Mouse (Mus musculus): ENCODE data around the gene Sh3bgrl3.
A peak's percentile ranks its signal among the peaks of the same experiment; 100 is the strongest.
"Not testable (repeated sequence)": the region's sequence is repeated elsewhere in the genome, so short reads cannot be mapped to it uniquely, and the experiment has no call there.

Sh3bgrl3 gene

DNA sequence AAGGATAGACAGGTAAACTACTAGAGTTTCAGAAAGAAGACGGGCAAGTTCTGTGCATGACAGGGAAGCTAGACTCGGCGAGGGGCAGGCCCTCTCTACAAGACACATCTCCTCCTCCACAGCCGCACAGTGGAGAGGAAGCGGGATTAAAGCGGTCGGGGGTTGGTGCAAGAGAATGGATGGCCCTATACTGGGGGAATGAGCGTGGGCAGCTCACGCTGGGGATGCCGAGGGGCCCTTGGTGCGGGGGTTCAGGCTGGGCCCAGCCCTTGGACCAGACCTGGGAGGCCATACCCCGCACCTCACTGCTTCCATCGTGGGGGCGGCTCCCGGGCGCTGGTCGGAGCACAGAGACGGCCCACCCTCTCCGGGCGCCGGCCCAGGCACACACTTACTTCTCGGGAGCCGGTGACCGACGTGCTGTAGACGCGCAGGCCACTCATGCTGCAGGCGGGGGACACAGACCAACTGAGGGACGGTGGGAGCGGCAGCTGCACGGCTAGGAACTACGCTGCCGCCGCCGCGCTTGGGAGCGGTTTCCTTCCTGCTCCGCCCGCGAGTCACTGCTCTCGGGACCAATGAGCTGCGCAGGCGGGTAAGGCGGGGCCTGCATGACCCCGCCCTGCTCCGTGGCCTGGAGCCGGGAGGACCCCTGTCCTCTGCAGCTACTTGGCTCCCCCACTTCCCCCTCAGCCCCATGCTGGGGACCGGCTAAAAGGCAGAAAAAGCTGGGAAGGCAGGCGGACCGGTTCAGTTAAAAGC lies at the start of gene Sh3bgrl3:
TSS of gene Sh3bgrl3 (minus strand) at position 569 of the 762 bp plus-strand sequence.
- peak; percentile 82 for ATAC-seq (ENCODE audit: insufficient number of reproducible peaks, low FRiP score, low TSS enrichment)

DNA sequence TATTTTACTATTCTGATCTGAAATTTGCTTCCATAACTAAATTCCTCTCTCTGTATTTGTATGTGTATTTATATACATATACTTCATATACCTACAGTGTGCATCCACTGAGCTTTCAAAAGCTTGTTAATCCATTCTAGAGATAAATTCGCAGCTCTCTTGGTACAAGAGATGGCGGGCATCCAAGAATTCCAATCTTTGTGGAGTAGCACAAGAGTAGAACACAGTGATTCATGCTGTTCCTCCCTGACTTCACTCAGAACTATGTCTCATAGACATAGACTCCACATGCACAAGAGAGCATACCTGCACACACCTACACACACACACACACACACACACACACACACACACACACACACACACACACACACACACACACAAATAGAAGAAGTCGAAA lies 43.8 kb upstream of the Sh3bgrl3 start:
- ATAC-seq (ENCODE audit: insufficient number of reproducible peaks, low FRiP score, low TSS enrichment) = no peak

DNA sequence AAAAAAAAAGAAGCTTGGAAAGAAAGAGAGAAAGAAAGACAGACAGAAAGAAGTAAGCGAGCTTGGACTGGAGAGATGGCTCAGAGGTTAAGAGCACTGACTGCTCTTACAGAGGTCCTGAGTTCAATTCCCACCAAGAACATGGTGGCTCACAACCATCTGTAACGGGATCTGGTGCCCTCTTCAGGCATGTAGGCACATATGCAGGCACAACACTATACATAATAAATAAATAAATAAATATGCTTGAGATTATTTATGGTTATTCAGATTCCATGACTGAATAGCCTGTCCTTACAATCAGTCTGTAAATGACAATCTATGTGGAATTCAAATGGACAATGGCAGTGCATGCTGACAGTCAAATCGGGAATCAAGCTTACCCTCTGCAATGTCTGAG lies 38.3 kb upstream of the Sh3bgrl3 start:
- ATAC-seq (ENCODE audit: insufficient number of reproducible peaks, low FRiP score, low TSS enrichment) = no peak

DNA sequence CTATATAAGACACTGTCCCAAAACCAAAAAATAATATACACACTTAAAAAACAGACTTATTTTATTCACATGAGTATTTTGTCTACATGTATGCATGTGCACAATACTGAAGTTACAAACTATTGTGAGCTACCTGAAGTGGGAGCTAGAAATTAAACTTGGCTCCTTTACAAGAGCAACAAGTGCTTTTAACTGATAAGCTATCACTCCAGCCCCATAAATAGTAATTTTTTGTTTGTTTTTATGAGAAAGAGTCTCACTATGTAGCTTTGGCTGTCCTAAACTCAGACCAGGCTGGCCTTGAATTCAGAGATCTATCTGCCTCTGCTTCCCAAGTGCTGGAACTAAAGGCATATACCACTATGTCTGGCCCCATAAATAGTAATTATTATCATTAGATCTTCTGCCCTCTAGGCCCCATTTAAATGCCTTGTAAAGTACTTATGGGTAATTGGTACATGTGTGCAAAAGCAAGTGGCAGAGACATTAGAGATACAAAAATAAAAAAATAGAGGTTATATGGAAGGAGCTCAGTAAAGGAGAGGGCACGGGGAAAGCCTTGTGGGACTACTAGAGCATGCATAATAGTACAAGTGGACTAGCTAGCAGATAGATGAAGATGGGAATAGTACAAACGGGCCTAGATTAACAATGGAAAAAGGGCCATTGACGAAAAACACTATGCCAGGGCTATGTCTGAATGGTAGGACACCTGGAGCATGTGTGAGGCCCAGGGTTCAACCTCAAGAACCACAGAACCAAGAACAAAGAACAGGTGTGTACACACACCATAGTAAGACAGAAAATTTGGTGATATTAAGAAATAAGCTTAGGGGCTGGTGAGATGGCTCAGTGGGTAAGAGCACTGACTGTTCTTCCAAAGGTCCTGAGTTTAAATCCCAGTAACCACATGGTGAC lies 37.2 kb upstream of the Sh3bgrl3 start:
- no peak for ATAC-seq (ENCODE audit: insufficient number of reproducible peaks, low FRiP score, low TSS enrichment)

DNA sequence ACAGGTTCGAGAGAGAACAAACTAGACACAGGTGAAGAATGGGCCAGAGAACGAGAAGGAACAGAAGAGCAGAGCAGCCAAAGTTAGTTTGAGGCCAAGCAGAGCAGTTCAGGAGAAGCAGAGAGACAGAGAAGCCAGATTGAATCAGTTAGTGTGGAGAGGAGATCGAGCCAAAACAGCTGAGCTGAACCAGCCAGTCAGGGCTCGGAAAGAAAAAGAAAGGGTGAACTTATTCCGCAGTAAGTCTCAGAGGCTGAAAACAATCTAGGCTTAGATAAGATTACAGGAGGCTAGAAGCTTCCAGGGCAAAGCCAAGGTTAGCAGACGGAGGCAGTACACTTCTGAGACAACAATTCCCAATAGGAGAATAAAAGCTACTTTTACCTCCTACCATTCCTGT lies 36.4 kb upstream of the Sh3bgrl3 start:
- no peak for ATAC-seq (ENCODE audit: insufficient number of reproducible peaks, low FRiP score, low TSS enrichment)

DNA sequence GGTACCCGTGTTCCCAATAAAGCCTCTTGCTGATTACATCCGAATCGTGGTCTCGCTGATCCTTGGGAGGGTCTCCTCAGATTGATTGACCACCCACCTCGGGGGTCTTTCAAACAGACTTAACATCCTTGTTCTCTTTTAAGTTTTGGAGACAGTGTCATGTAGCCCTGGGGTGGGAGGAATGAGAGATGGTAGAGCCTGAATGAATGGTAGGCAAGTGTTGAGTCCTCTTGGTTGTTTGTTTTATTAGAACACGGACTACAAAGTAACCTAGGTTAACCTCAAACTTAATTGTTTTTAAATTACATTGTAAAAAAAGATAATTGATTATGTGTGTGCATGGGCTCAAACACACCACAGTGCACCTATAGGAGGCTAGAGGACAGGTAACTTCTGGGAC lies 36.0 kb upstream of the Sh3bgrl3 start:
- ATAC-seq (ENCODE audit: insufficient number of reproducible peaks, low FRiP score, low TSS enrichment) = no peak

DNA sequence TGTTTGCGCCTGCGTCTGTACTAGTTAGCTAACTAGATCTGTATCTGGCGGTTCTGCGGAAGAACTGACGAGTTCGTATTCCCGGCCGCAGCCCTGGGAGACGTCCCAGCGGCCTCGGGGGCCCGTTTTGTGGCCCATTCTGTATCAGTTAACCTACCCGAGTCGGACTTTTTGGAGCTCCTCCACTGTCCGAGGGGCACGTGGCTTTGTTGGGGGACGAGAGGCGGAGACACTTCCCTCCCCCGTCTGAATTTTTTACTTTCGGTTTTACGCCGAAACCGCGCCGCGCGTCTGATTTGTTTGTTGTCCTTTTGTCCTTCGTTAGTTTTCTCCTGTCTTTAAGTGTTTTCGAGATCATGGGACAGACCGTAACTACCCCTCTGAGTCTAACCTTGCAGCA lies 31.5 kb upstream of the Sh3bgrl3 start:
- not testable (repeated sequence) for ATAC-seq (ENCODE audit: insufficient number of reproducible peaks, low FRiP score, low TSS enrichment)

DNA sequence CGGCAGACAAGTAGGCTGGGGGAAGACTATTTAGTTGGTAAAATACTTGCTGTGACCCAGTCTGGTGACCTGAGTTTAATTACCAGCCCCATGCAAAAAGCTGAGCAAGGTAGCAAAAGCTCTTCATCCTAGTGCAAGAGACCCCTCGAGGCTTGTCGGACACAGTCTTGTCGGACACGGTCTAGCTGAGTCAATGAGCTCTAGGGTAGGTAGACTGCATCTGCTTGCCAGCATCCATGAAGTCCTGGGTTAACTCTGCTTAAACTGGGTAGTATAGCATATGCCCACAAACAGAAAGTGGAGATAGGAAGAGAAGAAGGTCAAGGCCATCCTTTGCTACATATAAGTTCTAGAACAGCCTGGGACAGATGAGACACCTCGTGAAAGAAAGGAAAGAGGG lies 30.2 kb upstream of the Sh3bgrl3 start:
- ATAC-seq (ENCODE audit: insufficient number of reproducible peaks, low FRiP score, low TSS enrichment) = no peak

DNA sequence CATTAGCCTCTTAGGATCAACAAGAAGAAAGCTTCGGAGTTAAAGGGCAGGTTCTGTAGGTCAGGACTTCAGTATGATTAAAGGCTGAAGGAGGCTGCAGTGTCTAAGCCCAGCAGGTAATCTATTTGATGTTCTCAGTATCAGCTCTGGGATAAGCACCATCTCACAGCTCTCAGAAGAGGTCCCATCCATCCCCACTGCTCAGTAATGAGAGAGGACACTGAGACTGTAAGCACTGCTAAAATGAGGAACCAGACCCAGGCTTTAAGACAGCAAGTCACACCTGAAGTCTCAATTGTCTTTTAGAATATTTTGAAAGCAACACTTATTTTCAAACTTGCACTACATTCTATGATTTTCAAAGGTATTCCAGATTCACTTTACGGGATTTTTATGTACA lies 29.0 kb upstream of the Sh3bgrl3 start:
- no peak for ATAC-seq (ENCODE audit: insufficient number of reproducible peaks, low FRiP score, low TSS enrichment)

DNA sequence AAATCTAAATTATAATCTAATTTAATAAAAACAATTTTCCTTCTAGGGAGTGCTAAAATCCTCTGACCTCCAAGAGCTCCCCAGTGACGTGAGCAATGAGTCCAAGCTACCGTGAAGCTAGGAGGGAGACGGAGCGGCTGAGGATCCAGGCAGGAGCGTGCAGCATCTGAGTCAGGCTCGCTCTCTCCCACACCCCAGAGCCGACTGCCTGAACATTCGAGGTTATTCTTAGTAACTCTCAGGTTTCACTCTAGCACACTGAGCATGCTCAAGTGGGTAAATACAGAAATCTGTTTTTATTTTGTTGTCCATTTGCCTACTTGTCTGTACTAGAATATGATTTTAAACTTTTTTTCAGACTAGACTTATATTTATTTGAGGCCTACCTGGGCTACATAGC lies 28.2 kb upstream of the Sh3bgrl3 start:
- no peak for ATAC-seq (ENCODE audit: insufficient number of reproducible peaks, low FRiP score, low TSS enrichment)

DNA sequence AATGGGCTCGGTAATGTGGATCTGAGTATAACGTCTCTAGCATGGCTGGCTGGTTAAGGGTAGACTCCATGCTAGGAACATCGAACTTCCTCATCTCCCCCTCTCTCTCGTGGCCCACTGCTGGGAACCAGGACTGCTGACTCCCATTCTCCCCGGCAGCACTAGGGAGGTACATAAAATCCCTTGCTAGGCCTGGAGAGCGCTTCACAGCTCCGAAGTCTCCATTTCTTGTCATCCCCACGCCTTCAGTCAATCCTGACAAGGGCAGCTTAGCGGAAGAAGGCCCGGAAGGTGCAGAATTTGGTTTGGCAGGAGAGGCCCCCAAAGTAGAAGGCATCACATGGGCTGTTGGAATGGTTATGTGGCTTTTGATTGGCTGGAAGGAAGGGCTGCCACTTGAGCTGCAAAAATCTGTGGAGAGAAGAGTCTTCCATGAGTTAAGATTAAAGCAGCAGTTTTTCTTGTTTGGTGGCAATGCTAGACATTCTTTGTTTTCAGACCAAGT lies 27.4 kb upstream of the Sh3bgrl3 start:
- no peak for ATAC-seq (ENCODE audit: insufficient number of reproducible peaks, low FRiP score, low TSS enrichment)

DNA sequence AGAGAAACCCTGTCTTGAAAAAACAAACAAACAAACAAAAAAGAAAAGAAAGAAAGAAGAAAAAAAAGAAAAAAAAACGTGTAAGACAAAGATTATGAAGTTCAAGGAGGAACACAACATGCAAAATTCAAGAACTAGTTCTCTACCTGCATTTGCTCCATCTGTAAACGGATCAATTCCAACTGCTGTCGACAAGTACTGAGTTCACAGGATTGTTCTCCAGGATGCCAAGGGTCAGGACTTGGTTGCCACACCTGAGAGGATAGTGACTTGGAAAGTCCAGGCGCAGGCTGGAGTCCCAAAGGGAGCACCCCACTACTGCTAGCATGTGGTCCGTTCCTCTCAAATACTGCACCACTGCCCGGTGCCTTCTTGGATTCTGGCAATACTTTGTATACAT lies 26.9 kb upstream of the Sh3bgrl3 start:
- no peak for ATAC-seq (ENCODE audit: insufficient number of reproducible peaks, low FRiP score, low TSS enrichment)

DNA sequence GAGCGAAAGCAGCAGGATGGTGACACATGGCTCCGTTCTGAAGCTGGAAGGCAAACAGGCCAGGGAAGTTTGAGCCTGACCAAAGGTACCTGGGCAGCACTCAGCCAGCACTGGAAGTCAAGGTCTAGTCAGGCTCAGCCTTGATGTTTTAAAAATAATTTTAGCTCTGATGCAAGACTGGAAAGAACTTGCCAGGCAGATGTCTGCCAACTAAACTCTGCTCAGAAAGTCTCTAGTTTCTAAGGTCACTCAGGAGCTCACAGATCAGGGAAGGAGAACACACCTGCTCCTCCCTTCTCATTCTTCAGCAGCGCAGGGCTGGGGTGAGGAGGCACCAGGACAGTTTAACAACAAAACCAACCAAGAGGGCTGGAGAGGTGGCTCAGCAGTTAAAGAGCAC lies 25.8 kb upstream of the Sh3bgrl3 start:
- no peak for ATAC-seq (ENCODE audit: insufficient number of reproducible peaks, low FRiP score, low TSS enrichment)

DNA sequence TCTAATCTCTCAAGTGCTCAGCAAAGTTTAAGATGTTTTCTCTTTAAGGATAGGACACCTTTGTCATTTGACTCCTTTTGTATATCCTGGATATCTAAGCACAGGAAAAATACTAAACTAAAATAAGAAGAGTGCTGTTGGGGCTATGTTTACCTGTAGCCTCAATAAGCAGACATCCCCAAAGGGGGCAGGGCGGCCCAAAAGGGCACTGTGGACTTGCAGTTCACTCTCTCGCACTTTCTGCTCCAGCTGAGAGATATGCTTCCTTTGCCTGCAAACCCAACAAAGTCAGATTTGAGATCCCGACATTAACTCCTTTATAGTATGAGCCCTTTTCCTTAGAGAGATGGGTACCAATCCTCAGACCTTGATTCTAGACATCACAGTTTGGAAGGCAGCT lies 25.1 kb upstream of the Sh3bgrl3 start:
- ATAC-seq (ENCODE audit: insufficient number of reproducible peaks, low FRiP score, low TSS enrichment) = no peak

DNA sequence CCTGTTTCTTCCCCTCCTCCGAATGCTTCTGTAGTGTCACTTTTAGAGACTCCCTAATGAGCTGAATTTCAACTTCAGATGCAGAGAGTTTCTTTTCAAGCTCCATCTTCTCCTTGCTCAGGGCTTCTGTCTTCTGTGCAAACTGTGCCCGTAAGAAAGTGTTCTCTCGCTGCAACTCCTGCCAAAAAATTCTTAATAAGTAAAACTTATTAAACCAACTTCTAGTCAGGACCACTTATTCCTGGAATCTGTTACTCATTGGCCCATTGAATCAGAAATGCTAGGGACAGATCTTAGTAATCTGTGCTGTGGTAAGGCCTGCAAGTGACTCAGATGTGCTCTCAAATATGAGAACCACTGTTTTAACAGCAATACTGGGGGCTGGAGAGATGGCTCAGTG lies 23.5 kb upstream of the Sh3bgrl3 start:
- ATAC-seq (ENCODE audit: insufficient number of reproducible peaks, low FRiP score, low TSS enrichment) = no peak

DNA sequence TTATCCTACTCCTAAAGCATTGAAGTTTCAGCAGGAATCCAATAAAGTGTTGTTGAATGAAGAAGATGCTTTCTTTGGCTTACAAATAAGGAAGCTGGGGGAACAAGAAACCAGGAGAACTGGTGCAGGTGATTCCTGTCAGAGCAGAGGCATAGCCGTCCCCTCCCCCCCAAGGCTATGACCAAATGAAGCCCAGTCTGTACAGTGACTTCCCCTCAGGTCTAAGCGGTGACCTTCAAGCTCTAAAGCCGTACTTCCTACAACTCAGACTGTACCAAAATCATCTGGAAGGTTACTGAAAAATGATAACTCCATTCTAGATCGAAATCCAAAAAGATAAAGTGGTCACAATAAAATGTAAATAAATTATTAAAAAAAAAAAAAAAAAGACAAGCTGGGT lies 20.8 kb upstream of the Sh3bgrl3 start:
- ATAC-seq (ENCODE audit: insufficient number of reproducible peaks, low FRiP score, low TSS enrichment) = no peak

DNA sequence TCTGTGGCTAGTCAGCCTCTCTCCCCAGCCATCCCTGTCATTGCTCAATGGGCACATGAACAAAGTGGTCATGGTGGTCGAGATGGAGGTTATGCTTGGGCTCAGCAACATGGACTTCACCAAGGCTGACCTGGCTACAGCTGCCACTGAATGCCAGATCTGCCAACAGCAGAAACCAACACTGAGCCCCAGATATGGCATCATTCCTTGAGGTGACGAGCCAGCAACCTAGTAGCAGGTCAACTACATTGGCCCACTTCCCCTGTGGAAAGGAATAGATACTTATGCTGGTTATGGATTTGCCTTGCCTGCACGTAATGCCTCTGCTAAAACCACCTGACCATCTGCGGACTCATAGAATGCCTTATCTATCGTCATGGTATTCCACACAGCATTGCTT lies 15.7 kb upstream of the Sh3bgrl3 start:
- not testable (repeated sequence) for ATAC-seq (ENCODE audit: insufficient number of reproducible peaks, low FRiP score, low TSS enrichment)

DNA sequence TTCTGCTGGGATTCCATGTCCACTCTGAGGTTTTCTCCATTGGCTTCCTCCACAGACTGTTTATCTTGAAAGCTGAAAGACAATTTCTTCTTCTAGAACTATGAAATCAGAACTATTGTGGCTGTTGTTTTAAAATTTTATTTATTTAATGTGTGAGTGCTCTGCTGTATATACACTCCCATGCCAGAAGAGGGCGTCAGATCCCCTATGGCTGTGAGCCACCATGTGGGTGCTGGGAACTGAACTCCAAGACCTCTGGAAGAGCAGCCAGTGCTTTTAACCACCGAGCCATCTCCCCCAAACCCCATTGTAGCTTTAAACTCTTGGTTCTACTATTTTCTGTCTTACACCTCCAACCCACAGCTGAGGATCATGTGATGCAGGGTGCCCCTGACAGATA lies 10.3 kb upstream of the Sh3bgrl3 start:
- ATAC-seq (ENCODE audit: insufficient number of reproducible peaks, low FRiP score, low TSS enrichment) = no peak

DNA sequence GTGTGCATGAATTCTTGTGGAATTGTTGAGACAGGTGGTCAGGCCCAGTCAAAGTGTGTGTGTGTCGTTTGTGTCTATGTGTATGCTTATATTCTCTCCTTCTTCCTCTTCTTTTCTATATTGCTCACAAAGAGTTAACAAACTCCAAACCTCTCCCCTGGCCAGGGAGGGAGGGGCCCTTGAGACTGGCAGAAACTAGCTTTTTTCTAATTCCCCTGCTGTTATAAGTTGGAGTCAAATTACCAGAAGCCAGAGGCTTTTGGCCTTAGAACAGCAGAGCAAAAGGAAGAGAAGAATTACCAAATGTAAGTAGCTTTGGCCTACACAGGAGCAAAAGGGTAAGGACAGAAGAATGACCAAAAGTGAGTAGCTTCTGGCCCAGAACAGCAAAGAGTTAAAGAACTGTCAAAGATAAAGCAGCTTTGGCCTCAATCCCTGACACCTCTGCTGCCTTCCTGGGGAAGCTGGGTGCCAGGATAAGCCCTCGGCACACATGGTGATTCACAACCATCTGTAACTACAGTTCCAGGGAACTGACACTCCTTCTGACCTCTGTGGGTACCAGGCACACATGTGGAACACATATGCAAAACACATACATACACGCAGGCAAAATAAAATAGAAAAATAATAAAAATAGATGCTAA lies 7.8 kb upstream of the Sh3bgrl3 start:
- no peak for ATAC-seq (ENCODE audit: insufficient number of reproducible peaks, low FRiP score, low TSS enrichment)

DNA sequence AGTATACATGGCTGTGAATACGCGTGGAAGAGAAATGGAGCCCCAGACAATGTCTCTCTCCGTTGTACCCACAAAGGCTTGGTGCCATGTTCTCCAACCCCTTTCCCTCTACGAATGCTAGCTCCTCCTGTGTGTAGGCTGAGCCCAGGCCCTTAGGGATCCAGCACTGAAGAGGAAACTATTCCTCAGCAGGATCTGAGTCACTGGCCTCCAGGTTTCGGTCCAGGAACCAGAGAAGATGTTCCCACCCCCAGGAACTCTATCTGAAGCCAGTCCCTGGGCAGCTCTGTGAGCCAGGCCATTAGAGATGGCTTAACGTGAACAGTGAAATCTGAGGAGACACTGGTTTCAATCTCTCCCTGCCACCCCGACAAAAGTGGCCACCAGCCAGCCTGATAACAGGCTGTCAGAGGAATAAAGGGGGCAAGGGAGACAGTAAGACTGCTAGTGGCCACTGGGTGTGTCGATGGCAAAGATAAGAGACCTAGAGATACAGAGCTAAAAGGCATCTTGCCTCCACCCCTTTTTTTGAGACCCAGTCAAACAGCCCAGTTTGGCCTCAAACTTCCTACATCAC lies 4.0 kb upstream of the Sh3bgrl3 start:
- no peak for ATAC-seq (ENCODE audit: insufficient number of reproducible peaks, low FRiP score, low TSS enrichment)

DNA sequence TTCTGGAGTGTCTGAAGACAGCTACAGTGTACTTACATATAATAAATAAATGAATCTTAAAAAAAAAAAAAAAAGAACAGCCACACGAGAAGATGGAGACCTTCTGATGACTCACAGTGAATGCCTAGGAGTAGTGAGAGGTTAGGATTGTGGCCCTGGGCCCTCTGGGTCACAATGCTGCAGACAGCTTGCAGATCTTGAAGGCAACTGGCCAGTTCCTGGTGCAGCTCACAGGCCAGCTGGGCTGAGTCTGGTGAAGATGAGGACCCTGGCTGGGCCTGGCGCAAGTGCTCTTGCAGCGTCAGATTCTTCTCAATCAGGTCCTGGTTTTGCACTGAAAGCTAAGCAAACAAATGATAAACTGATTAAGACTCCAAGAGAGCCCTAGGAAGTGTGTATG lies 3.5 kb upstream of the Sh3bgrl3 start:
- no peak for ATAC-seq (ENCODE audit: insufficient number of reproducible peaks, low FRiP score, low TSS enrichment)

Measured in cerebellum, adult (tissue).